Mouse (Mus musculus): Measurements from ENCODE around the gene Rcn2.

DNA sequence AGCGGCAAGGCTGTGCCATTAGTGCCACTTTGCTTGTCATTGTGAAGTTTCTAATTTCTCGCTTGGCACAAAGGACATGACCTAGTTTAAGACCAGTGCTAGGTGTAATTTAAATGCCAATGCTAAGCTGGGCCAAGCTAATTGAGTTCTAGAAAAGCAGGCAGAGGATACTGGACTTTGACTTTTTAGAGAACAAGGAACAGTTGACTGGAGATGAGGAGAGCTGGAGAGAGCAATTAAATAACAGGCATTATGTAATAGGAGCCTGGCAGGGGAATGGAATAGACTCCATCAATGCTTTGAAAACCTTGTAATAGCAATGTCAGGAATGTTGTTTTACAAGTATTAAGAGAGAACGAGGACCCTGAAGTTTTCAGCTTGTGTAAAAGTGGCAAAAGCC is 12.2 kb downstream of the Rcn2 start:
- no peak for TF ChIP-seq ZC3H11A (IDR thresholded peaks at IDR 0.05; ENCODE audit: borderline replicate concordance, low read depth, low read length)
- no peak for TF ChIP-seq HCFC1 (IDR thresholded peaks at IDR 0.05; ENCODE audit: borderline replicate concordance, insufficient read depth, low read length)
- TF ChIP-seq MAFK (IDR thresholded peaks at IDR 0.05; ENCODE audit: insufficient read depth, low read depth, low read length), result no peak
- no peak for TF ChIP-seq CHD2 (IDR thresholded peaks at IDR 0.05; ENCODE audit: low read depth, low read length)

Data from ES-E14 (cell line).